Mouse (Mus musculus): Measurements from ENCODE around the gene 4921504E06Rik. TPM values are rescaled to one million over a fixed set of nuclear protein-coding genes. Genes with fewer than 3 reads are reported as not detected.

Gene 4921504E06Rik
- polyA plus RNA-seq, 1 experiment from 2014 or later = not detected

GRCm38 (mm10) chr2:19444346-19444745 lies 109.4 kb downstream of the 4921504E06Rik start:
- 2% methylated on average over 9 of the region's 9 CpGs for WGBS
- no peak overlapping the region for H3K9ac ChIP-seq (replicated peaks; ENCODE audit: low read depth, low read length)
- no peaks in the 10 kb centered on the region for H3K9me3 ChIP-seq (ENCODE audit: control insufficient read depth, low read length)
- H3K4me2 ChIP-seq (ENCODE audit: low read depth, low read length) = no peak overlapping the region
- H3K27me3 ChIP-seq (ENCODE audit: control insufficient read depth, insufficient read depth, low read length) = peaks cover 76% of the 10 kb centered on the region
- H3K36me3 ChIP-seq (ENCODE audit: control insufficient read depth, insufficient read depth, low read length) = no peaks in the 10 kb centered on the region
- no peak overlapping the region for H3K4me3 ChIP-seq (ENCODE audit: low read depth, low read length)
- no peak for ATAC-seq (ENCODE audit: low read depth)
- H3K4me1 ChIP-seq (ENCODE audit: control insufficient read depth, insufficient read depth, low read length) = peaks cover 8% of the 10 kb centered on the region
- H3K27ac ChIP-seq (ENCODE audit: low read depth, low read length) = no peak overlapping the region

- Histone ChIP-seq H3K36me3 (ENCODE audit: control insufficient read depth, insufficient read depth, low read length) (no peaks in the 10 kb centered on the region), H3K4me3 (ENCODE audit: low read depth, low read length) (no peak overlapping the region), H3K9me3 (ENCODE audit: control insufficient read depth, low read length) (no peaks in the 10 kb centered on the region), H3K9ac (replicated peaks; ENCODE audit: low read depth, low read length) (no peak overlapping the region), H3K27me3 (ENCODE audit: control insufficient read depth, insufficient read depth, low read length) (peaks cover 51% of the 10 kb centered on the region), H3K27ac (ENCODE audit: low read depth, low read length) (no peak overlapping the region), H3K4me1 (ENCODE audit: control insufficient read depth, insufficient read depth, low read length) (peaks cover 5% of the 10 kb centered on the region; the same call in 1 of the 2 replicates), H3K4me2 (ENCODE audit: low read depth, low read length) (no peak overlapping the region; the same call in 1 of the 2 replicates)
- ATAC-seq (ENCODE audit: low read depth) = peak; percentile 67
- 1% methylated on average over 41 of the region's 41 CpGs for WGBS
Observed at GRCm38 (mm10) chr2:19431614-19432323, 121.9 kb downstream of the 4921504E06Rik start.

- peak; percentile 69; the same call in 1 of the 2 replicates for ATAC-seq (ENCODE audit: low read depth)
- under 1% methylated on average over 18 of the region's 18 CpGs for WGBS
- peaks cover 5% of the 10 kb centered on the region; the same call in 1 of the 2 replicates for H3K4me1 ChIP-seq (ENCODE audit: control insufficient read depth, insufficient read depth, low read length)
- H3K9me3 ChIP-seq (ENCODE audit: control insufficient read depth, low read length) = no peaks in the 10 kb centered on the region
- peak overlapping the region; percentile 39 for H3K4me2 ChIP-seq (ENCODE audit: low read depth, low read length)
- H3K4me3 ChIP-seq (ENCODE audit: low read depth, low read length) = peak overlapping the region; percentile 27; the same call in 1 of the 2 replicates
- no peak overlapping the region for H3K9ac ChIP-seq (replicated peaks; ENCODE audit: low read depth, low read length)
- no peak overlapping the region for H3K27ac ChIP-seq (ENCODE audit: low read depth, low read length)
- H3K27me3 ChIP-seq (ENCODE audit: control insufficient read depth, insufficient read depth, low read length) = peaks cover 57% of the 10 kb centered on the region
- H3K36me3 ChIP-seq (ENCODE audit: control insufficient read depth, insufficient read depth, low read length) = no peaks in the 10 kb centered on the region
Observed at GRCm38 (mm10) chr2:19431186-19431585, 122.5 kb downstream of the 4921504E06Rik start.

GRCm38 (mm10) chr2:19430746-19431145 lies 123.0 kb downstream of the 4921504E06Rik start:
- Histone ChIP-seq H3K9ac (replicated peaks; ENCODE audit: low read depth, low read length) (0 out of 2 replicates have a peak overlapping the region, but pooled peaks have one; percentile 25), H3K9me3 (ENCODE audit: control insufficient read depth, low read length) (no peaks in the 10 kb centered on the region), H3K4me3 (ENCODE audit: low read depth, low read length) (peak overlapping the region; percentile 27; the same call in 1 of the 2 replicates), H3K4me2 (ENCODE audit: low read depth, low read length) (peak overlapping the region; percentile 39), H3K27ac (ENCODE audit: low read depth, low read length) (no peak overlapping the region), H3K4me1 (ENCODE audit: control insufficient read depth, insufficient read depth, low read length) (peaks cover 5% of the 10 kb centered on the region; the same call in 1 of the 2 replicates), H3K36me3 (ENCODE audit: control insufficient read depth, insufficient read depth, low read length) (no peaks in the 10 kb centered on the region), H3K27me3 (ENCODE audit: control insufficient read depth, insufficient read depth, low read length) (peaks cover 53% of the 10 kb centered on the region)
- ATAC-seq (ENCODE audit: low read depth) = peak; percentile 50; the same call in 1 of the 2 replicates
- WGBS = 0% methylated on average over 33 of the region's 33 CpGs

GRCm38 (mm10) chr2:19429691-19430690 lies 123.7 kb downstream of the 4921504E06Rik start:
- no peaks in the 10 kb centered on the region for H3K36me3 ChIP-seq (ENCODE audit: control insufficient read depth, insufficient read depth, low read length)
- 3% methylated on average over 31 of the region's 31 CpGs for WGBS
- no peak for ATAC-seq (ENCODE audit: low read depth)
- no peak overlapping the region for H3K9ac ChIP-seq (replicated peaks; ENCODE audit: low read depth, low read length)
- no peak overlapping the region; the same call in 1 of the 2 replicates for H3K4me3 ChIP-seq (ENCODE audit: low read depth, low read length)
- H3K4me2 ChIP-seq (ENCODE audit: low read depth, low read length) = peak overlapping the region; percentile 39
- H3K4me1 ChIP-seq (ENCODE audit: control insufficient read depth, insufficient read depth, low read length) = peaks cover 5% of the 10 kb centered on the region; the same call in 1 of the 2 replicates
- no peak overlapping the region for H3K27ac ChIP-seq (ENCODE audit: low read depth, low read length)
- H3K27me3 ChIP-seq (ENCODE audit: control insufficient read depth, insufficient read depth, low read length) = peaks cover 53% of the 10 kb centered on the region
- H3K9me3 ChIP-seq (ENCODE audit: control insufficient read depth, low read length) = no peaks in the 10 kb centered on the region

- H3K36me3 ChIP-seq (ENCODE audit: control insufficient read depth, insufficient read depth, low read length) = no peaks in the 10 kb centered on the region
- H3K4me1 ChIP-seq (ENCODE audit: control insufficient read depth, insufficient read depth, low read length) = peaks cover 5% of the 10 kb centered on the region; the same call in 1 of the 2 replicates
- peaks cover 50% of the 10 kb centered on the region for H3K27me3 ChIP-seq (ENCODE audit: control insufficient read depth, insufficient read depth, low read length)
- no peaks in the 10 kb centered on the region for H3K9me3 ChIP-seq (ENCODE audit: control insufficient read depth, low read length)
- no peak for ATAC-seq (ENCODE audit: low read depth)
- WGBS = 6% methylated on average over 10 of the region's 10 CpGs
- H3K27ac ChIP-seq (ENCODE audit: low read depth, low read length) = no peak overlapping the region
- no peak overlapping the region for H3K9ac ChIP-seq (replicated peaks; ENCODE audit: low read depth, low read length)
- H3K4me2 ChIP-seq (ENCODE audit: low read depth, low read length) = no peak overlapping the region
- H3K4me3 ChIP-seq (ENCODE audit: low read depth, low read length) = no peak overlapping the region
Observed at GRCm38 (mm10) chr2:19429031-19429430, 124.7 kb downstream of the 4921504E06Rik start.

- peaks cover 19% of the 10 kb centered on the region for H3K27me3 ChIP-seq (ENCODE audit: control insufficient read depth, insufficient read depth, low read length)
- H3K4me1 ChIP-seq (ENCODE audit: control insufficient read depth, insufficient read depth, low read length) = no peaks in the 10 kb centered on the region
- H3K9ac ChIP-seq (replicated peaks; ENCODE audit: low read depth, low read length) = no peak overlapping the region
- no peak overlapping the region for H3K4me2 ChIP-seq (ENCODE audit: low read depth, low read length)
- WGBS = 71% methylated on average over 6 of the region's 6 CpGs
- no peaks in the 10 kb centered on the region for H3K9me3 ChIP-seq (ENCODE audit: control insufficient read depth, low read length)
- no peak overlapping the region for H3K27ac ChIP-seq (ENCODE audit: low read depth, low read length)
- no peaks in the 10 kb centered on the region for H3K36me3 ChIP-seq (ENCODE audit: control insufficient read depth, insufficient read depth, low read length)
- peak; percentile 48; the same call in 1 of the 2 replicates for ATAC-seq (ENCODE audit: low read depth)
- no peak overlapping the region for H3K4me3 ChIP-seq (ENCODE audit: low read depth, low read length)
Observed at GRCm38 (mm10) chr2:19423086-19423485, 130.6 kb downstream of the 4921504E06Rik start.

- no peak overlapping the region for H3K4me2 ChIP-seq (ENCODE audit: low read depth, low read length)
- H3K4me3 ChIP-seq (ENCODE audit: low read depth, low read length) = no peak overlapping the region
- no peaks in the 10 kb centered on the region for H3K9me3 ChIP-seq (ENCODE audit: control insufficient read depth, low read length)
- H3K4me1 ChIP-seq (ENCODE audit: control insufficient read depth, insufficient read depth, low read length) = no peaks in the 10 kb centered on the region
- peaks cover 13% of the 10 kb centered on the region for H3K27me3 ChIP-seq (ENCODE audit: control insufficient read depth, insufficient read depth, low read length)
- no peak overlapping the region for H3K9ac ChIP-seq (replicated peaks; ENCODE audit: low read depth, low read length)
- H3K36me3 ChIP-seq (ENCODE audit: control insufficient read depth, insufficient read depth, low read length) = no peaks in the 10 kb centered on the region
- no peak for ATAC-seq (ENCODE audit: low read depth)
- no peak overlapping the region for H3K27ac ChIP-seq (ENCODE audit: low read depth, low read length)
Observed at GRCm38 (mm10) chr2:19422226-19422625, 131.5 kb downstream of the 4921504E06Rik start.
